Mouse (Mus musculus): ENCODE measurements at regions not wholly inside any gene's neighbourhood (a gene's known extent, or its start where the extent isn't known, plus 50 kb on each side); places are given as distances from the start of the nearest gene placed in this dataset.

DNA sequence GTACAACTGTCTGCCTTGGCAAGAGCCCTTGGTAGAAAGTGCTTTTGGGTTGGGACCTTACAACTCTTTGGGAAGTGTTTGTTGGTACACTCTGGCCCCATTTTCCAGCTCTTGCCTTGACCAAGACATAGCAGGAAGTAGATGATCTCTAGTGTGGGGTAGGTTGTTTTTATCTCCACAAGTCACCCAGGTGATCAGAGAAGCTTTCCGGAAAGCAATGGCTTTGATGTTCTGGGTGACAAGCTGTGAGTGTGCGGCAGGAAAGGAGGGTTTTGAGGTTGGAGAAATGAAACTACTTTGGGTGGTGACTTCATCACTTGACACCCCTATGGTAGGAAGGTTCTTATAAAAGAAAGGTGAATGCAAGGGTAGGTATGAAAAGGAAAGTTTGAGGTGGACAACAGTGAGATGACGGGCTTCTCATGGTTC, 1246.8 kb upstream of the A1bg start:
- no peaks in the 10 kb centered on the region for H3K36me3 ChIP-seq (ENCODE audit: insufficient read depth)
- no peaks in the 10 kb centered on the region for H3K27me3 ChIP-seq (ENCODE audit: insufficient read depth, low read length)
- no peak overlapping the region for H3K9ac ChIP-seq
- H3K27ac ChIP-seq (ENCODE audit: low read depth, low read length): no peak overlapping the region
- WGBS: 92% methylated on average over 3 of the region's 3 CpGs
- DNase-seq: no peak
- no peaks in the 10 kb centered on the region for H3K9me3 ChIP-seq (ENCODE audit: low read length)
- H3K4me3 ChIP-seq (ENCODE audit: low read depth, low read length): no peak overlapping the region
- H3K4me2 ChIP-seq (ENCODE audit: low read depth): no peak overlapping the region
- TF ChIP-seq CTCF (IDR thresholded peaks at IDR 0.05; ENCODE audit: low read depth): no peak
- no peak for ATAC-seq
- H3K4me1 ChIP-seq (ENCODE audit: insufficient read depth): no peaks in the 10 kb centered on the region

DNA sequence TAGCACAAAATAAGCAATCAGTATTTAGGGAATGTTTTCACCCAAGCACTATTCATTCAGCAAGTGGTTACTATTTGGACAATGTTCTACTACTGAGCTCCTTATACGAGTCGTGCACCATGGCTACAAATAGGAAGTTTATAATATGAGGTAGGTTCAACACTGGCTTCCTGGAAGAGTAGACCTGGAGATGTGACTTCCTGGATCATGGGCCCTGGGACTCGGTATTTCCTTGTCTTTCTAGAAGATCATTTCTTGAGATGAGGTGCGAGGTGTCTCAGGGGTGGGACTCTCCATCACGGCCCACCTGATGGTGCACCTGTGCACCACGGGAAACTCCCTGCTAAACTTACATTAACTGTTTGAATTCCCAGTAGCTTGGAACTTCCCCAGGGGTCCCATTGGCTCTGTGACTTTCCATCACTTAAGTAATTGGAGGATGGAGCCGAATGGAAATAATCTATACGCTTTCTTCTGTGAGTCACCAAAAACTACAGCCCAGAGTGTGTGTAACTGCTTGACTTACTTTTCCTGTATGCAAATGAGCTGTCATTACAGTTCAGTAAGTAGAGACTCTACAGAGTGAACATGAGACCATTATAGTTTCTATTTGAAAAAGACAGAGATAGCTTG, 1246.3 kb upstream of the A1bg start:
- 95% methylated on average over 8 of the region's 8 CpGs for WGBS
- no peaks in the 10 kb centered on the region for H3K36me3 ChIP-seq (ENCODE audit: insufficient read depth)
- H3K4me1 ChIP-seq (ENCODE audit: insufficient read depth): no peaks in the 10 kb centered on the region

DNA sequence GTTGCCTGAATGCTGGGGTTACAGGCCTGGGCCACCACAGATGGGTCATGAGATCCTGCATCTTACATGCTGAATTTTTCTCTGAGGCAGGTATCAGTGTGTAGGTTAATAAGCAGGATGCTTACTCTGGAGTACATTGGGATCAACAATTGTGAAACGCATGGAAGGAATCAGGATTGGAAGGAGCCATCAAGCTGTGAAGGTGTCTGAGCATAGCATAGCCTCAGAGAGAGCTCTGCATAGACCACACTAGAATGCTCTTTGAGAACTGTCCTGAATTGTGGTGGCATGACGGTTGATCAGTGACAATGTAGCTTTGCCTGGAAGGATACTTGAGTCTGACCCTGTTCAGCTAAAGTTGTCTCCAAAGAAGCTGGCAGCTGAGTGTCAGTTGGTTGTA, 1245.7 kb upstream of the A1bg start:
- ATAC-seq (no peak), DNase-seq (no peak)
- Histone ChIP-seq H3K27ac (ENCODE audit: low read depth, low read length) (no peak overlapping the region), H3K9ac (no peak overlapping the region), H3K9me3 (ENCODE audit: low read length) (no peaks in the 10 kb centered on the region), H3K4me3 (ENCODE audit: low read depth, low read length) (no peak overlapping the region), H3K4me2 (ENCODE audit: low read depth) (no peak overlapping the region), H3K36me3 (ENCODE audit: insufficient read depth) (no peaks in the 10 kb centered on the region), H3K27me3 (ENCODE audit: insufficient read depth, low read length) (no peaks in the 10 kb centered on the region), H3K4me1 (ENCODE audit: insufficient read depth) (no peaks in the 10 kb centered on the region)
- no peak for TF ChIP-seq CTCF (IDR thresholded peaks at IDR 0.05; ENCODE audit: low read depth)
- WGBS: 100% methylated on average over 2 of the region's 2 CpGs

More for the DNA sequence above, 1246.3 kb upstream of the A1bg start:
- H3K4me3 ChIP-seq (ENCODE audit: low read depth, low read length): no peak overlapping the region
- TF ChIP-seq CTCF (IDR thresholded peaks at IDR 0.05; ENCODE audit: low read depth): no peak
- ATAC-seq (no peak), DNase-seq (no peak)
- H3K27ac ChIP-seq (ENCODE audit: low read depth, low read length): no peak overlapping the region
- no peak overlapping the region for H3K9ac ChIP-seq
- H3K9me3 ChIP-seq (ENCODE audit: low read length): no peaks in the 10 kb centered on the region
- no peak overlapping the region for H3K4me2 ChIP-seq (ENCODE audit: low read depth)
- H3K27me3 ChIP-seq (ENCODE audit: insufficient read depth, low read length): no peaks in the 10 kb centered on the region

DNA sequence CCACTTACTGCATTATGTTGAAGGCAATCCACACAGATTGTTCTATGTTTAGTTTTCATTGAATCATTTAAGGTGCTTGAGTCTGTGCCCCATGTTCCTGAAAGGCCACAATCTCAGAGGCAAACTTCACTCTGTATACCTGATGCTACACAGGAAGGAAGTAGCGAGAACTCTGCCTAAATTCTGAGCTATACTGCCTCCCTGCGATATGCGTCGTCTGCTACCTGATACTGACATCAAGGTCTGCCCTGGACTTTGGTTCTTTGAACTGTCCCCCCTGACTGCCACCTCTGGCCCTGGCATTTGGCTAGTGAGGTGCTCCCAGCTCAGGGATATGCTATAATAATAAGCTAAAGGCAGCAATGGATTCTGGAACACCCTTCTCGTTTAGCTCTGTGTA, 1244.0 kb upstream of the A1bg start:
- no peaks in the 10 kb centered on the region for H3K36me3 ChIP-seq (ENCODE audit: insufficient read depth)
- no peaks in the 10 kb centered on the region for H3K9me3 ChIP-seq (ENCODE audit: low read length)
- no peak overlapping the region for H3K4me3 ChIP-seq (ENCODE audit: low read depth, low read length)
- TF ChIP-seq CTCF (IDR thresholded peaks at IDR 0.05; ENCODE audit: low read depth): no peak
- no peak overlapping the region for H3K27ac ChIP-seq (ENCODE audit: low read depth, low read length)
- WGBS: 93% methylated on average over 5 of the region's 5 CpGs
- no peaks in the 10 kb centered on the region for H3K4me1 ChIP-seq (ENCODE audit: insufficient read depth)
- no peaks in the 10 kb centered on the region for H3K27me3 ChIP-seq (ENCODE audit: insufficient read depth, low read length)
- DNase-seq: no peak
- no peak overlapping the region for H3K4me2 ChIP-seq (ENCODE audit: low read depth)
- H3K9ac ChIP-seq: no peak overlapping the region
- no peak for ATAC-seq

DNA sequence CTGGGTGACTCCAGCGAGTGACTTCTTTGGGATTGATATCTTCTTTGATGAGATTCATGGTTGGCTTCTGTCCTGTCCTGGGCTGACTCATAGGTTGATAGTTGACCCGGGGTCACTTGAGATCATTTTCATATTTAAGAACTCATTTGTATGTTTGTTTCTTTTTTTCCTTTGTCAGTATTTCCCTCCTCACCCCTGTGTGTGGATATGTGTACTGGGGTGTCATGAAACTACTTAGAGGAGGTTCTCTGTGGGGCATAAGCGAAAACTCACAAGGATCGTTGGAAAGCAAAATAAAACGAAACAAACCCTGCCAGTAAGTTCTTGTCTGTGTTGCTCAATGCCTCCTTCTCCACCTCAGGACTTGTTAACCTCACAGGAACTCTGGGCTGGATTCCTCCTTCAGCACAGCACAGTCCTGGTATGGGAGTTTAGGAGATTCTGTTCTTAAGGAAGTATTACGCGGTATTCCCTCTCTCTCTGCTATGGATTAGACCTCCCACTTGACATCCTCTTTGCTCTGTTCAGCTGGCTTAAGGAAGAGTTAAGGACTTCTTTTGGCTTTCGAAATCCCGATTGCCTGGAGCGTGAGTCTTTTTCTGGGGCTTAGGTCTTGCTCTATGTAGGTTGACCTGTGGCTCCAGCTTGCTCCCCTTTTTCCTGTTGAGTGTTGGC, 1243.2 kb upstream of the A1bg start:
- no peak for TF ChIP-seq CTCF (IDR thresholded peaks at IDR 0.05; ENCODE audit: low read depth)
- no peaks in the 10 kb centered on the region for H3K36me3 ChIP-seq (ENCODE audit: insufficient read depth)

DNA sequence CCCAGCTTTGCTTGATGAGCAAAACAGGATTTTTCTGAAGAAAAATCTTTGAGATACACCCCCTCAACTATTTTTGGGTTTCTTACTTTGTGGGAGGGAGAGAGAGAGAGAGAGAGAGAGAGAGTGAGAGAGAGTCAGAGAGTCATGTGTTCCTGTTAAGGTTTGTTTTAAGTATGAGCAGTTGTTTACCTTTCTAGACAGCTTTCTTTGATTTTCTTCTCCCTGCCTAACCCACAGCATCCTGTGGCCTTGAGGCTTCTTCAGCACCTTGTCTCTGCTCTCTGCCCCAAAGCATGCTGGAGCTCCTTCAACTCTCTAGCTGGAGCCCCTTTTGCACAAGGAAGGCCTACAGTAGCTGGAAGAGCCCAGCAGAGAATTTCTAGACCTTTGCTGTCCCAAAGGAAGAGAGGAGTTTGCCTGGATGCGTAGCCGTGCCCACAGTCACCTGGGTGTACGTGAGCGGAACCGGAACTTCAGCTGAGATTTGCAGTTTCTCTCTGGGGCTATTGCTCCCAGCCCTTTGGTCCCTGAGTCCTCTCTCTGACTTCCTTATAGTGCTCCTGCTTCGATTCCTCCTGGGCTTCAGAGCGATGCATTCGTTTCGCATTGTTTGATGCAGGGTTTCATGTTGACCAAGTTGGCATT, 1242.1 kb upstream of the A1bg start:
- 93% methylated on average over 9 of the region's 9 CpGs for WGBS
- Histone ChIP-seq H3K9me3 (ENCODE audit: low read length) (no peaks in the 10 kb centered on the region), H3K9ac (no peak overlapping the region), H3K27ac (ENCODE audit: low read depth, low read length) (no peak overlapping the region), H3K36me3 (ENCODE audit: insufficient read depth) (no peaks in the 10 kb centered on the region), H3K4me2 (ENCODE audit: low read depth) (no peak overlapping the region), H3K4me3 (ENCODE audit: low read depth, low read length) (no peak overlapping the region), H3K4me1 (ENCODE audit: insufficient read depth) (no peaks in the 10 kb centered on the region), H3K27me3 (ENCODE audit: insufficient read depth, low read length) (no peaks in the 10 kb centered on the region)
- no peak for ATAC-seq
- TF ChIP-seq CTCF (IDR thresholded peaks at IDR 0.05; ENCODE audit: low read depth): no peak
- no peak for DNase-seq

More for the DNA sequence above, 1243.2 kb upstream of the A1bg start:
- 93% methylated on average over 10 of the region's 10 CpGs for WGBS
- Histone ChIP-seq H3K9me3 (ENCODE audit: low read length) (no peaks in the 10 kb centered on the region), H3K27ac (ENCODE audit: low read depth, low read length) (no peak overlapping the region), H3K27me3 (ENCODE audit: insufficient read depth, low read length) (no peaks in the 10 kb centered on the region), H3K4me3 (ENCODE audit: low read depth, low read length) (no peak overlapping the region), H3K4me2 (ENCODE audit: low read depth) (no peak overlapping the region), H3K4me1 (ENCODE audit: insufficient read depth) (no peaks in the 10 kb centered on the region), H3K9ac (no peak overlapping the region)
- no peak for DNase-seq
- ATAC-seq: no peak

DNA sequence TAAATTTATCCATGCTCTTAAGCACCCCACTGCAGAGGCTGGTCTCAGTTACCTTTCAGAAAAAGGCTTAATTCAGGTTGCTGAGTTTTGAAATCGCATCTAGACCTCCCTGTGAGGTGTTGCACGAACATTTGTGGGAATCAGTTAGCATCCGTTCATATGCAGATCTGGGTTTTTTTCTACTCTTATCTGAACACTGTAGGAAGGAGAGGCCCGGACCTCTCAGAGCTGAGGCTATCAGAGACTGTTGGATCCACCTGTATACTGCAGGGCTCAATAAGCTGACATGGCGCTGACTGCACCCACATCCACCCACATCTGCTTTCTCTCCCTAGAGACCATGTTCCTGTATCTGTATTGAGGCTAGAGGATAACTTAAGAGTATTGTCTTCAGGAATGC, 1240.4 kb upstream of the A1bg start:
- ATAC-seq (no peak), DNase-seq (no peak)
- Histone ChIP-seq H3K4me2 (ENCODE audit: low read depth) (no peak overlapping the region), H3K27me3 (ENCODE audit: insufficient read depth, low read length) (no peaks in the 10 kb centered on the region), H3K4me3 (ENCODE audit: low read depth, low read length) (no peak overlapping the region), H3K36me3 (ENCODE audit: insufficient read depth) (no peaks in the 10 kb centered on the region), H3K9ac (no peak overlapping the region), H3K9me3 (ENCODE audit: low read length) (no peaks in the 10 kb centered on the region), H3K27ac (ENCODE audit: low read depth, low read length) (no peak overlapping the region), H3K4me1 (ENCODE audit: insufficient read depth) (no peaks in the 10 kb centered on the region)
- WGBS: 76% methylated on average over 5 of the region's 5 CpGs
- TF ChIP-seq CTCF (IDR thresholded peaks at IDR 0.05; ENCODE audit: low read depth): no peak
